Mouse (Mus musculus): ENCODE measurements at regions not wholly inside any gene's neighbourhood (a gene's known extent, or its start where the extent isn't known, plus 50 kb on each side); places are given as distances from the start of the nearest gene placed in this dataset.

DNA sequence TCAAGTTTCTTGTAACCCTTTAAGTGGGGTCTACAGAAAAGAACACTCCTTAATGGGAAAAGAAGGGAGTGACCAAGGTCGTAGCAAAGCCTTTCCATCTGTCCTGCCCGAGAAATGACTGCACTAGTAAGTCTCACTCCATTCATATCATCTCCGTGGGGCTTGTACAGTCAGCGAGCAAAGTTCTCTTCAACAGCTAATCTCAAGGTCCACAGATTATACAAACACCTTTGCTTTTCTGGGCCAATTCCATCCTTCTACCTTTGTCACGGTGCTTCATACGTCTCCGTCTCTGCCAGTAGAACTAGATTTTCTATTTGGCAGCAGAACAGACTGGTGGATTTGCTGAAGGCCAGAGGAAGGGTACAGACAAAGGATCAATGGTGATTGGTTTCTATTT, 51.6 kb upstream of the Slc4a4 start:
- TF ChIP-seq CTCF (conservative IDR thresholded peaks at IDR 0.05; ENCODE audit: insufficient read depth, insufficient read length, low read depth, low read length): no peak
- TF ChIP-seq POLR2A (IDR thresholded peaks at IDR 0.05; ENCODE audit: low read depth, low read length): no peak
